Mouse (Mus musculus): ENCODE data around the gene Csf2rb2. TPM values are rescaled to one million over a fixed set of nuclear protein-coding genes. Genes with fewer than 3 reads are reported as not detected.
A peak's percentile ranks its signal among the peaks of the same experiment; 100 is the strongest.

Gene Csf2rb2
- polyA plus RNA-seq, 1 experiment from 2014 or later, result 0.20 TPM

GRCm38 (mm10) chr15:78246143-78247116 lies 59.1 kb downstream of the Csf2rb2 start:
- DNase-seq (peak; percentile 71), ATAC-seq (ENCODE audit: insufficient read depth) (peak; percentile 79)
- peaks cover 13% of the 10 kb centered on the region; the same call in 1 of the 2 replicates for H3K4me1 ChIP-seq (ENCODE audit: insufficient read depth)
- no peak overlapping the region for H3K9ac ChIP-seq
- WGBS, result 54% methylated on average over 18 of the region's 18 CpGs
- H3K27me3 ChIP-seq (ENCODE audit: insufficient read depth, low read length), result no peaks in the 10 kb centered on the region
- H3K27ac ChIP-seq (ENCODE audit: low read depth), result peak overlapping the region; percentile 33; the same call in 1 of the 2 replicates
- H3K9me3 ChIP-seq (ENCODE audit: low read depth, low read length), result no peaks in the 10 kb centered on the region
- TF ChIP-seq CTCF (IDR thresholded peaks at IDR 0.05; ENCODE audit: low read depth), result no peak
- H3K36me3 ChIP-seq (ENCODE audit: insufficient read depth), result no peaks in the 10 kb centered on the region
- H3K4me2 ChIP-seq, result no peak overlapping the region
- H3K4me3 ChIP-seq (ENCODE audit: low read depth, low read length), result no peak overlapping the region

- Histone ChIP-seq H3K4me3 (ENCODE audit: low read depth, low read length) (no peak within 1 kb of the TSS), H3K9me3 (ENCODE audit: low read depth, low read length) (no peaks in the 10 kb centered on the region), H3K4me2 (no peak within 1 kb of the TSS), H3K4me1 (ENCODE audit: insufficient read depth) (peaks cover 15% of the 10 kb centered on the region; the same call in 1 of the 2 replicates), H3K36me3 (ENCODE audit: insufficient read depth) (no peaks in the 10 kb centered on the region), H3K9ac (no peak within 1 kb of the TSS), H3K27ac (ENCODE audit: low read depth) (peak within 1 kb of the TSS; percentile 4; the same call in 1 of the 2 replicates), H3K27me3 (ENCODE audit: insufficient read depth, low read length) (no peaks in the 10 kb centered on the region)
- DNase-seq, result no peak
- no peak for TF ChIP-seq CTCF (IDR thresholded peaks at IDR 0.05; ENCODE audit: low read depth)
- no peak for ATAC-seq (ENCODE audit: insufficient read depth)
- WGBS, result 67% methylated on average over 7 of the region's 7 CpGs
These were observed 60.6 kb downstream of the Csf2rb2 start, which contains the start of gene Ncf4 for GRCm38 (mm10) chr15:78244695-78245492. Ncf4 (plus strand) TSS chr15:78244801.

DNA sequence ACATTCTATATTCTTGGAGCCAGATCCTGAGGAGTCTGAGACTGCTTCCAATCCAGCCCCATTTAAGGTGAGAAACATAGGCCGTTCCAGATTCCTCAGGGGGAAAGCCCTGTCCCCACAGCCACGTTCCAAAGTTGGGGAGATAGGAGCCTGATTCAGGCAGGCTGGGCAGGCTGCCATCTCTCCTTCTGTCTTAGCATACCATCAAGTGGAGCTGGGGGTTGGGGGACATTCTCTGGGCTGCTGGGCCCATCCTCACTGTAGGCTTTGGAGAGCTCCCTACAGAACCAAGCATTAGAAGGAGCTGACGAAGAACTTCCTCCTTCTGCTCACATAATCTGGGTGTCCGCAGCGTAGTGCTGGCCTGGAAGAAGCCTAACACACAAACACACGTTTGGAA lies 61.7 kb downstream of the Csf2rb2 start:
- Histone ChIP-seq H3K4me3 (ENCODE audit: low read depth, low read length) (no peak overlapping the region), H3K27ac (ENCODE audit: low read depth) (peak overlapping the region; percentile 4; the same call in 1 of the 2 replicates), H3K36me3 (ENCODE audit: insufficient read depth) (no peaks in the 10 kb centered on the region), H3K27me3 (ENCODE audit: insufficient read depth, low read length) (no peaks in the 10 kb centered on the region), H3K4me1 (ENCODE audit: insufficient read depth) (peaks cover 15% of the 10 kb centered on the region; the same call in 1 of the 2 replicates), H3K9ac (no peak overlapping the region), H3K9me3 (ENCODE audit: low read depth, low read length) (no peaks in the 10 kb centered on the region), H3K4me2 (no peak overlapping the region)
- DNase-seq (peak; percentile 80), ATAC-seq (ENCODE audit: insufficient read depth) (peak; percentile 32; the same call in 1 of the 2 replicates)
- no peak for TF ChIP-seq CTCF (IDR thresholded peaks at IDR 0.05; ENCODE audit: low read depth)
- 44% methylated on average over 6 of the region's 6 CpGs for WGBS

DNA sequence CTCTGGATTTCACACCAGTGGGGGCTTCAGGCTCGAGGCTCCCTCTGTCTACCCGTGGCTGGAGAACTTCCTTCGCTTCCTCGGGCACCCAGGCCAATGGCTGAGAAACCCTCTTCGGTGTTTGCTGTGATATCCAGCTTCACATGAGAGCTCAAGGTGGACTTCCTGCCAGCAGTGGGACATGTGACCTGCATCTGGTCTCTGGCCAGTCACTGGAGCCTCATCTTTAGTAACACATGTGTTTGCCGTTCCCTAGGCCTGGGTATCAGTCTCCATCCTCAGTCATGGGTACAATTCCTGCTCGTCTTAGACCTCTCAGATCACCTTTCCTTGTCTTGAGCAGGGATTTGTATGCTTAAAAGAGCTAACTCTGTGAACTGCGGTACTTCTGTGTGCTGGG lies 62.5 kb downstream of the Csf2rb2 start:
- no peak for TF ChIP-seq CTCF (IDR thresholded peaks at IDR 0.05; ENCODE audit: low read depth)
- no peaks in the 10 kb centered on the region for H3K27me3 ChIP-seq (ENCODE audit: insufficient read depth, low read length)
- no peak overlapping the region for H3K4me2 ChIP-seq
- peaks cover 15% of the 10 kb centered on the region; the same call in 1 of the 2 replicates for H3K4me1 ChIP-seq (ENCODE audit: insufficient read depth)
- no peaks in the 10 kb centered on the region for H3K9me3 ChIP-seq (ENCODE audit: low read depth, low read length)
- DNase-seq, result no peak
- H3K9ac ChIP-seq, result no peak overlapping the region
- H3K36me3 ChIP-seq (ENCODE audit: insufficient read depth), result no peaks in the 10 kb centered on the region
- ATAC-seq (ENCODE audit: insufficient read depth), result no peak
- H3K27ac ChIP-seq (ENCODE audit: low read depth), result no peak overlapping the region; the same call in 1 of the 2 replicates
- WGBS, result 73% methylated on average over 8 of the region's 8 CpGs
- no peak overlapping the region for H3K4me3 ChIP-seq (ENCODE audit: low read depth, low read length)

- ATAC-seq (ENCODE audit: insufficient read depth) (no peak), DNase-seq (no peak)
- no peak overlapping the region for H3K4me2 ChIP-seq
- no peak overlapping the region for H3K9ac ChIP-seq
- no peak overlapping the region for H3K27ac ChIP-seq (ENCODE audit: low read depth)
- H3K36me3 ChIP-seq (ENCODE audit: insufficient read depth), result no peaks in the 10 kb centered on the region
- WGBS, result 36% methylated on average over 11 of the region's 11 CpGs
- peaks cover 7% of the 10 kb centered on the region; the same call in 1 of the 2 replicates for H3K4me1 ChIP-seq (ENCODE audit: insufficient read depth)
- no peak overlapping the region for H3K4me3 ChIP-seq (ENCODE audit: low read depth, low read length)
- TF ChIP-seq CTCF (IDR thresholded peaks at IDR 0.05; ENCODE audit: low read depth), result no peak
- no peaks in the 10 kb centered on the region for H3K27me3 ChIP-seq (ENCODE audit: insufficient read depth, low read length)
- no peaks in the 10 kb centered on the region for H3K9me3 ChIP-seq (ENCODE audit: low read depth, low read length)
These were observed 64.2 kb downstream of the Csf2rb2 start for GRCm38 (mm10) chr15:78241335-78241734.

DNA sequence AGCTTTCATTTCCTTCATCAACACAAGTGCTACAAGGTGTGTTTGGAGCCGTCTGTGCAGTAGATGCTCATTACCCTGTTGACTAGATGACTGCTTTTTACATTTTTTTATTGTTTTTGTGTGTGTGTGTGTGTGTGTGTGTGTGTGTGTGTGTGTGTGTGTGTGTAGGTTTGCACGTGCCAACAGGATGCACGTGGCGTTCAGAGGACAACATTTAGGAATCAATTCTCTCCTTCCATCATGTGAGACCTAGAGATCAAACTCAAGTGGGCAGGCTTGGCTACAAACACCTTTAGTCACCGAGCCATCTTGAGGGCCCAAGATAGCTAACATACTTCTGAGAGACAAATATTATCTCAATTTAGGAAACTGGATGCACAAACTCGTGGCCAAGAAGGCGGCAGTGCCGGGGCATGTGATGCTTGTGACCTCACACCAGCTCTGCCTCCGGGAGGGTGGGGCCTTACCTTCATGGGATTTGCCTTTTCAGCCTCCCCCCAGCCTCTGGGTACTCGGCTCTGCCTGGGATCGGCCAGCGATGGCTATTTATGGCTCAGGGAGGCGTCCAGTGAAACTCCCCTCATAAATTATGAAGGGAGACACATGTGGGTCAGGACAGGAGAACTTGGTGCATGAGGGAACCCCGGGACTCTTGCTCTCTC lies 65.4 kb downstream of the Csf2rb2 start:
- Histone ChIP-seq H3K27ac (ENCODE audit: low read depth) (no peak overlapping the region), H3K4me3 (ENCODE audit: low read depth, low read length) (no peak overlapping the region), H3K36me3 (ENCODE audit: insufficient read depth) (no peaks in the 10 kb centered on the region), H3K9me3 (ENCODE audit: low read depth, low read length) (no peaks in the 10 kb centered on the region), H3K4me1 (ENCODE audit: insufficient read depth) (0 out of 2 replicates have a peak, but pooled peaks cover 2% of the 10 kb centered on the region), H3K9ac (no peak overlapping the region), H3K4me2 (no peak overlapping the region), H3K27me3 (ENCODE audit: insufficient read depth, low read length) (no peaks in the 10 kb centered on the region)
- ATAC-seq (ENCODE audit: insufficient read depth) (no peak), DNase-seq (no peak)
- TF ChIP-seq CTCF (IDR thresholded peaks at IDR 0.05; ENCODE audit: low read depth), result no peak
- 59% methylated on average over 14 of the region's 14 CpGs for WGBS

Measured in lung, embryonic 14.5 days (tissue).